Mouse (Mus musculus): ENCODE measurements around the gene Elane. TPM values are rescaled to one million over a fixed set of nuclear protein-coding genes. Genes with fewer than 3 reads are reported as not detected.

The Elane gene
- polyA plus RNA-seq, 1 experiment: 3.7 TPM

DNA sequence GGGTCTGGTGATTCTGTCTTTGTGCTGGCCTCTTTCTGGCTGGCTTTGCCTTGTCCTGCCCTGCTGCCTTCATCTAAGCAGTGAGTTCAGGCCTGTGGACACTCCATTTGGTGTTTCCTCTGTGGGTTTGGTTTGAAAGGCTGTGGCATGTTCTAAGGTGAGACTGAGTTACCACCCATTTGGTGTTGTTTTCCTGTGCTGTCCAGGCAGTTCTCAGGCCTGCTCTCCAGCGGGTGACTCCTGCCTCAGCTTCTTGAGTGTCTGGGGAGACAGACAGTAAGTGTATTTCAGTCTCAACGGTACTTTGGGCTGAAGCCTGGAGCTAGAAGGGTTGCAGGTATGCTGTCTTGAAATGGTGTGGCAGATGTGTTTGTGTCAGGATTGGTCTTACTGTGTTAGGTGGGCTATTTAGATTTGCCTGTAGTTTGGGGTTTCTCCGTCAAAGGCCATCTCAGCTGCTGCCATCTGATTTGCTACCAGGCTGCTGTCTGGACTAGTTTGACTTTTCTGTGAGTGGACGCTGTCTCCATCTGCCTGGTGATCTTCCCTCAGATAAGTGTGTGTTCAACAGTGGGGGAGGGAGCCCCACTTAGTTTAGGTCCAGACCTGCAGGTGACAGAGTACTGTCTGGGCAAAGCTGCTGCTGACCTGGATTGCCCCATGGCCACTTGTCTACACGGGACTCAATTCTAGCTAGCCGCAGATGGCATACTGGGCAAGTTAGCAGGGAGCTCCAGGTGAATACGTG lies 29.2 kb upstream of the Elane start:
- no peak for DNase-seq
- Histone ChIP-seq H3K27ac (ENCODE audit: control insufficient read depth, insufficient read depth, low read length) (peak overlapping the region; percentile 7; the same call in 1 of the 2 replicates), H3K4me1 (replicated peaks; ENCODE audit: control insufficient read depth, insufficient read depth, low read length) (peaks cover 48% of the 10 kb centered on the region), H3K27me3 (ENCODE audit: control insufficient read depth, insufficient read depth, low read length) (no peaks in the 10 kb centered on the region), H3K4me3 (ENCODE audit: control insufficient read depth, insufficient read depth, low read length) (peak overlapping the region; percentile 90), H3K36me3 (ENCODE audit: control insufficient read depth, insufficient read depth, low read length) (peaks cover 44% of the 10 kb centered on the region)
- WGBS: 13% methylated on average over 7 of the region's 7 CpGs
- TF ChIP-seq POLR2A (IDR thresholded peaks at IDR 0.05; ENCODE audit: control insufficient read depth, extremely low read depth, insufficient read depth, low read length, poor library complexity) (no peak), CTCF (IDR thresholded peaks at IDR 0.05; ENCODE audit: borderline replicate concordance, control insufficient read depth, extremely low read depth, insufficient read depth, low read length, poor library complexity) (no peak)

- TF ChIP-seq POLR2A (IDR thresholded peaks at IDR 0.05; ENCODE audit: control insufficient read depth, extremely low read depth, insufficient read depth, low read length, poor library complexity) (no peak), CTCF (IDR thresholded peaks at IDR 0.05; ENCODE audit: borderline replicate concordance, control insufficient read depth, extremely low read depth, insufficient read depth, low read length, poor library complexity) (no peak)
- Histone ChIP-seq H3K4me3 (ENCODE audit: control insufficient read depth, insufficient read depth, low read length) (peak overlapping the region; percentile 24), H3K27me3 (ENCODE audit: control insufficient read depth, insufficient read depth, low read length) (no peaks in the 10 kb centered on the region), H3K36me3 (ENCODE audit: control insufficient read depth, insufficient read depth, low read length) (peaks cover 50% of the 10 kb centered on the region), H3K4me1 (replicated peaks; ENCODE audit: control insufficient read depth, insufficient read depth, low read length) (peaks cover 42% of the 10 kb centered on the region), H3K27ac (ENCODE audit: control insufficient read depth, insufficient read depth, low read length) (peak overlapping the region; percentile 7; the same call in 1 of the 2 replicates)
- whole genome bisulfite sequencing: 4% methylated on average over 4 of the region's 4 CpGs
- peak; percentile 43 for DNase-seq
These were observed 28.6 kb upstream of the Elane start for GRCm38 (mm10) chr10:79857452-79857811.

DNA sequence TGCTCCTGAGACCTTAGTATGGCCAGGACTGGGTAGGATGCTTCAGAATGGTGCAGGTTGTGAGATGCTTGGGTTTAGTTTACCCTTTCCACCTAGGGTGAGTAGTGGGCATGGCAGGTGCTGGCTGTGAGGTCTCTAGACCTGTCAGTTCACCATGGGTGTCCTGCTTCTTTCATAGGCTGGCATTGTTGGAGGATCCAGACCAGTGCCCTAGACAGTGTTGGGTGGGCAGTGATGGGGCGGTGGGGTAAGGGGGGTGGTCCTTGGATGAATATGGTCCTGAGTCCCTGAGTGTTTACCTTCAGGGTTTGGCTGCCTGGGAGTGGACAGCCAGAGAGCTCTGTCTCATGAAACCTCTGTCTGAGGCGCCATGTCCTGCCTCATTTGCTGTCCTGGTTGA lies 28.2 kb upstream of the Elane start:
- TF ChIP-seq POLR2A (IDR thresholded peaks at IDR 0.05; ENCODE audit: control insufficient read depth, extremely low read depth, insufficient read depth, low read length, poor library complexity) (no peak), CTCF (IDR thresholded peaks at IDR 0.05; ENCODE audit: borderline replicate concordance, control insufficient read depth, extremely low read depth, insufficient read depth, low read length, poor library complexity) (no peak)
- WGBS: 91% methylated on average over 2 of the region's 2 CpGs
- Histone ChIP-seq H3K36me3 (ENCODE audit: control insufficient read depth, insufficient read depth, low read length) (peaks cover 55% of the 10 kb centered on the region), H3K4me1 (replicated peaks; ENCODE audit: control insufficient read depth, insufficient read depth, low read length) (peaks cover 38% of the 10 kb centered on the region), H3K27me3 (ENCODE audit: control insufficient read depth, insufficient read depth, low read length) (no peaks in the 10 kb centered on the region), H3K4me3 (ENCODE audit: control insufficient read depth, insufficient read depth, low read length) (no peak overlapping the region), H3K27ac (ENCODE audit: control insufficient read depth, insufficient read depth, low read length) (no peak overlapping the region)
- no peak for DNase-seq

DNA sequence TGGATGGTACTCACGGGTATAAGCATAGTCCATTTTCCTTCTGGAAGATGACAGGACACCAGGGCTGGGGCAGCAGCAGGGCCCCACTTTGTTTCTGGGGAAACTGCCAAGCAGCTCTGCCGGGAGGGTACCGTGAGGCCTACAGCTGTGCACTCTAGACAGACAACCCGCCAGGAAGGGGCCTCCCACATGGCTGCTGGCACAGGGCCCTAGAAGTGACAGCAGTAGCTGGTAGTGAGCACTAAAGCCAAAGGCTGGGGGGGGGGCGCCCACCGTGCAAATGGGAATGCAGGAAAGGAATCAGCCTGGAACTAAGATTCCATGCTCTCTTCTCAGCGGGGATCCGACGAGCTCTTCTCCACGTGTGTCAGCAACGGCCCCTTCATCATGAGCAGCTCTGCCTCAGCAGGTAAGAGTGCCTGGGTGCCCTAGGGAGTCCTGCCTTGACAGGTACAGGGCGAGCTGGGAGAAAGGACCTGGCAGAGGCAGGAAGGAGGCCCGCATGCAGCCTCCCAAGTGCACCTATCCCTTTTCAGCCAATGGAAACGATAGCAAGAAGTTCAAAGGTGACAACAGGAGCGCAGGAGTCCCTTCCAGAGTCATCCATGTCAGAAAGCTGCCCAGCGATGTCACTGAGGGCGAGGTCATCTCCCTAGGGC lies 27.5 kb upstream of the Elane start:
- peak; percentile 17 for DNase-seq
- TF ChIP-seq POLR2A (IDR thresholded peaks at IDR 0.05; ENCODE audit: control insufficient read depth, extremely low read depth, insufficient read depth, low read length, poor library complexity) (no peak), CTCF (IDR thresholded peaks at IDR 0.05; ENCODE audit: borderline replicate concordance, control insufficient read depth, extremely low read depth, insufficient read depth, low read length, poor library complexity) (no peak)
- H3K4me3 ChIP-seq (ENCODE audit: control insufficient read depth, insufficient read depth, low read length): no peak overlapping the region
- WGBS: 65% methylated on average over 17 of the region's 17 CpGs
- no peaks in the 10 kb centered on the region for H3K27me3 ChIP-seq (ENCODE audit: control insufficient read depth, insufficient read depth, low read length)
- no peak overlapping the region for H3K27ac ChIP-seq (ENCODE audit: control insufficient read depth, insufficient read depth, low read length)
- H3K36me3 ChIP-seq (ENCODE audit: control insufficient read depth, insufficient read depth, low read length): peaks cover 61% of the 10 kb centered on the region
- peaks cover 31% of the 10 kb centered on the region for H3K4me1 ChIP-seq (replicated peaks; ENCODE audit: control insufficient read depth, insufficient read depth, low read length)

GRCm38 (mm10) chr10:79859116-79859515 lies 26.9 kb upstream of the Elane start:
- Histone ChIP-seq H3K27ac (ENCODE audit: control insufficient read depth, insufficient read depth, low read length) (no peak overlapping the region), H3K36me3 (ENCODE audit: control insufficient read depth, insufficient read depth, low read length) (peaks cover 65% of the 10 kb centered on the region), H3K4me3 (ENCODE audit: control insufficient read depth, insufficient read depth, low read length) (no peak overlapping the region), H3K27me3 (ENCODE audit: control insufficient read depth, insufficient read depth, low read length) (no peaks in the 10 kb centered on the region), H3K4me1 (replicated peaks; ENCODE audit: control insufficient read depth, insufficient read depth, low read length) (peaks cover 31% of the 10 kb centered on the region)
- DNase-seq: no peak
- WGBS: 86% methylated on average over 11 of the region's 11 CpGs
- no peak for TF ChIP-seq POLR2A (IDR thresholded peaks at IDR 0.05; ENCODE audit: control insufficient read depth, extremely low read depth, insufficient read depth, low read length, poor library complexity)
- TF ChIP-seq CTCF (IDR thresholded peaks at IDR 0.05; ENCODE audit: borderline replicate concordance, control insufficient read depth, extremely low read depth, insufficient read depth, low read length, poor library complexity): no peak

- no peak for DNase-seq
- Histone ChIP-seq H3K4me1 (replicated peaks; ENCODE audit: control insufficient read depth, insufficient read depth, low read length) (peaks cover 31% of the 10 kb centered on the region), H3K4me3 (ENCODE audit: control insufficient read depth, insufficient read depth, low read length) (no peak overlapping the region), H3K27ac (ENCODE audit: control insufficient read depth, insufficient read depth, low read length) (no peak overlapping the region), H3K36me3 (ENCODE audit: control insufficient read depth, insufficient read depth, low read length) (peaks cover 67% of the 10 kb centered on the region), H3K27me3 (ENCODE audit: control insufficient read depth, insufficient read depth, low read length) (no peaks in the 10 kb centered on the region)
- no peak for TF ChIP-seq CTCF (IDR thresholded peaks at IDR 0.05; ENCODE audit: borderline replicate concordance, control insufficient read depth, extremely low read depth, insufficient read depth, low read length, poor library complexity)
- no peak for TF ChIP-seq POLR2A (IDR thresholded peaks at IDR 0.05; ENCODE audit: control insufficient read depth, extremely low read depth, insufficient read depth, low read length, poor library complexity)
- 97% methylated on average over 26 of the region's 26 CpGs for WGBS
These were observed 25.8 kb upstream of the Elane start for GRCm38 (mm10) chr10:79860079-79860911.
